Comparison of ENCODE assay signal across 30 mouse cellular contexts in the genomic region with DNA sequence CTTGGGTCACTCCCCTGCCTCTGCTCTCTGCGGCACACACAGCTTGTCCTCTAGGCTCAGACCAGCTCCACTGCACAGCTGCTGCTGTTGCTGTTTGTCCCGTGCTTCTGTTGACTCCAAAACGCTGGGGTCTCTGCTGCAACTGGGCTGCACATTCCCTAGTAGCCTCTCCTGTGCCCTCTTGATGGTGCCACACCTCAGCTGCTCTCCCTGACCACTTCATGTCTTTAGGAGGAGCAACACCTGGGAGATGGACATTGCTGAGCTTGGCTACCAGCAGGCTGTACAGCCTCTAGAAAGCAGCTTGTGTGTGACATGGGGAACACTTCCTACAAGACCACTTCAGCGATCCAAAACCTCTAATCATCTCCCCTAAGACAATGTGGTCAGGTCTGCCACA.
"Had no signal": no experiment of that assay in that cellular context is flagged by ENCODE, and none has a peak within 500 bp of the region (broad histone marks: within the 10 kb centered on the region; RNA-seq: fewer than 3 reads in every experiment).

No protein-coding gene starts in this region.

- H3K27ac ChIP-seq: left cerebral cortex, adult 2 months; limb, embryonic 10.5 days; limb, embryonic 12.5 days; limb, embryonic 13.5 days; limb, embryonic 15.5 days; liver, embryonic 12.5 days; liver, embryonic 13.5 days; liver, embryonic 14.5 days; liver, embryonic 15.5 days; lung, embryonic 15.5 days; macrophage; midbrain, embryonic 10.5 days; midbrain, embryonic 12.5 days; midbrain, embryonic 13.5 days; midbrain, embryonic 15.5 days had no signal

- H3K4me2 ChIP-seq: limb, embryonic 12.5 days; limb, embryonic 13.5 days; limb, embryonic 15.5 days; liver, embryonic 11.5 days; liver, embryonic 12.5 days; liver, embryonic 13.5 days; liver, embryonic 15.5 days; lung, embryonic 14.5 days; lung, embryonic 15.5 days; midbrain, embryonic 12.5 days; midbrain, embryonic 13.5 days; midbrain, embryonic 15.5 days had no signal

- H3K27me3 ChIP-seq: limb, embryonic 12.5 days; limb, embryonic 13.5 days; limb, embryonic 15.5 days; liver, embryonic 12.5 days; liver, embryonic 13.5 days; liver, embryonic 15.5 days; lung, embryonic 15.5 days; megakaryocyte, embryonic 14.5 days; midbrain, embryonic 12.5 days; midbrain, embryonic 13.5 days; midbrain, embryonic 15.5 days had no signal

- H3K9ac ChIP-seq: limb, embryonic 12.5 days; limb, embryonic 13.5 days; limb, embryonic 15.5 days; liver, embryonic 12.5 days; liver, embryonic 13.5 days; liver, embryonic 14.5 days; liver, embryonic 15.5 days; liver, postnatal 0 days; lung, embryonic 14.5 days; lung, embryonic 15.5 days; midbrain, embryonic 12.5 days; midbrain, embryonic 13.5 days; midbrain, embryonic 15.5 days had no signal

- H3K9me3 ChIP-seq: limb, embryonic 10.5 days; limb, embryonic 12.5 days; limb, embryonic 13.5 days; limb, embryonic 15.5 days; liver, embryonic 12.5 days; liver, embryonic 13.5 days; liver, embryonic 15.5 days; lung, embryonic 15.5 days; megakaryocyte, embryonic 14.5 days; midbrain, embryonic 10.5 days; midbrain, embryonic 12.5 days; midbrain, embryonic 13.5 days; midbrain, embryonic 15.5 days had no signal

- ATAC-seq: liver, embryonic 12.5 days; liver, postnatal 0 days; lung, postnatal 0 days; midbrain, embryonic 13.5 days; midbrain, embryonic 15.5 days; midbrain, embryonic 16.5 days had no signal

- H3K4me1 ChIP-seq: limb, embryonic 10.5 days; limb, embryonic 12.5 days; limb, embryonic 13.5 days; limb, embryonic 15.5 days; lung, embryonic 15.5 days; midbrain, embryonic 12.5 days; midbrain, embryonic 13.5 days; midbrain, embryonic 15.5 days had no signal

- H3K4me3 ChIP-seq: left cerebral cortex, adult 2 months; limb, embryonic 10.5 days; limb, embryonic 12.5 days; limb, embryonic 13.5 days; limb, embryonic 15.5 days; liver, embryonic 12.5 days; liver, embryonic 13.5 days; liver, embryonic 15.5 days; lung, embryonic 15.5 days; megakaryocyte, embryonic 14.5 days; midbrain, embryonic 10.5 days; midbrain, embryonic 12.5 days; midbrain, embryonic 13.5 days; midbrain, embryonic 15.5 days; myocyte had no signal

- DNase-seq: left cerebral cortex, postnatal 4 days; liver; liver, embryonic 13.5 days; liver, postnatal 0 days; lung, adult 18-20 months; lung, adult 2 months; lung, embryonic 14.5 days; lung, postnatal 10 days; lung, postnatal 14 days; lung, postnatal 36 days; lung, postnatal 4 days had no signal
